Mouse (Mus musculus) thymus, adult 2 months (tissue): ENCODE measurements around the gene Hs3st3a1.

Experiments
- CTCF ChIP-seq: fragments of 200-500 bp; IDR thresholded peaks from 2 replicates; pipeline ENCODE4 v1.5.1; 2012; ENCODE audit warnings: mild to moderate bottlenecking, control low read depth, low read length, moderate library complexity, borderline replicate concordance; ENCODE audit not compliant: control insufficient read depth, poor library complexity, insufficient read depth; ENCODE audit errors: extremely low read depth
- POLR2A ChIP-seq: fragments of 200-500 bp; IDR thresholded peaks from 2 replicates; pipeline ENCODE4 v1.6.1; 2012; ENCODE audit warnings: mild to moderate bottlenecking, low read length, control low read depth, moderate library complexity; ENCODE audit not compliant: control insufficient read depth, poor library complexity, insufficient read depth; ENCODE audit errors: extremely low read depth

GRCm38 (mm10) chr11:64434611-64435545 lies at the start of gene Hs3st3a1:
- no peak for TF ChIP-seq POLR2A
- TF ChIP-seq CTCF: no peak
